Mouse (Mus musculus) stomach, embryonic 16.5 days (tissue): ENCODE results near the gene Chrna5. TPM values are rescaled to one million over a fixed set of nuclear protein-coding genes. Genes with fewer than 3 reads are reported as not detected.

Experiments used
- ATAC-seq: fragments of 200-750 bp; cut with Nextera tagmentation; 2 replicates; pipeline ENCODE4 v1.8.0; 2017; ENCODE audit warnings: moderate number of reproducible peaks, moderate TSS enrichment; ENCODE audit not compliant: insufficient read depth, low FRiP score
- H3K27ac ChIP-seq: fragments of 300-500 bp; sonication (generic); 2 replicates; pipeline ENCODE4 v1.5.1; 2014; ENCODE audit warnings: low read length
- H3K27me3 ChIP-seq: fragments of 300-500 bp; sonication (generic); 2 replicates; pipeline ENCODE4 v1.6.1; 2014; ENCODE audit warnings: low read length, control low read depth, mixed read lengths; ENCODE audit not compliant: control insufficient read depth, insufficient read depth
- H3K36me3 ChIP-seq: fragments of 300-500 bp; sonication (generic); 2 replicates; pipeline ENCODE4 v1.6.1; 2014; ENCODE audit warnings: low read length; ENCODE audit not compliant: control insufficient read depth, insufficient read depth
- H3K4me1 ChIP-seq: fragments of 300-500 bp; sonication (generic); 2 replicates; pipeline ENCODE4 v1.6.1; 2014; ENCODE audit warnings: low read length, control low read depth, mixed read lengths; ENCODE audit not compliant: control insufficient read depth, insufficient read depth
- H3K4me2 ChIP-seq: fragments of 300-500 bp; sonication (generic); 2 replicates; pipeline ENCODE4 v1.6.1; 2014; ENCODE audit warnings: low read depth, low read length, mixed read lengths
- H3K4me3 ChIP-seq: fragments of 300-500 bp; sonication (generic); replicated peaks from 2 replicates; pipeline ENCODE4 v1.5.1; 2014; ENCODE audit warnings: mild to moderate bottlenecking, low read length
- H3K9ac ChIP-seq: fragments of 300-500 bp; sonication (generic); 2 replicates; pipeline ENCODE4 v1.6.1; 2014; ENCODE audit warnings: low read length
- H3K9me3 ChIP-seq: fragments of 300-500 bp; sonication (generic); replicated peaks from 2 replicates; pipeline ENCODE4 v1.6.1; 2016; ENCODE audit warnings: low read length, control low read depth; ENCODE audit not compliant: control insufficient read depth
- WGBS: fragments of 180-500 bp; shearing (Covaris S2); extraction: QIAGEN DNeasy Blood & Tissue Kit; methylation state at CpG from one replicate; pipeline ENCODE4 v1.1.7; 2014; 5-methylcytosine and 5-hydroxymethylcytosine counted together
- polyA plus RNA-seq: library from polyadenylated mRNA; unstranded; fragments of >200 nt; fragmentation: Nextera tagmentation; extraction: Ambion mirVana; gene quantifications from 2 replicates; pipeline ENCODE4 v1.2.1, GENCODE M21; 2015

Gene Chrna5
- polyA plus RNA-seq, 1 experiment from 2014 or later = 0.44 TPM

GRCm38 (mm10) chr9:54961059-54961458, 19.6 kb upstream of the Chrna5 start:
- no peak overlapping the region for H3K9ac ChIP-seq
- peaks cover 17% of the 10 kb centered on the region for H3K36me3 ChIP-seq
- 91% methylated on average over 4 of the region's 4 CpGs for WGBS
- no peak overlapping the region for H3K4me2 ChIP-seq
- ATAC-seq = no peak
- H3K27ac ChIP-seq = no peak overlapping the region
- no peaks in the 10 kb centered on the region for H3K27me3 ChIP-seq
- H3K4me1 ChIP-seq = no peaks in the 10 kb centered on the region
- no peaks in the 10 kb centered on the region for H3K9me3 ChIP-seq
- no peak overlapping the region for H3K4me3 ChIP-seq

GRCm38 (mm10) chr9:54963669-54964068, 17.0 kb upstream of the Chrna5 start:
- no peaks in the 10 kb centered on the region for H3K4me1 ChIP-seq
- no peaks in the 10 kb centered on the region for H3K27me3 ChIP-seq
- H3K9me3 ChIP-seq = no peaks in the 10 kb centered on the region
- H3K36me3 ChIP-seq = peaks cover 2% of the 10 kb centered on the region; the same call in 1 of the 2 replicates
- H3K4me2 ChIP-seq = no peak overlapping the region
- no peak overlapping the region for H3K27ac ChIP-seq
- H3K9ac ChIP-seq = no peak overlapping the region
- H3K4me3 ChIP-seq = no peak overlapping the region
- ATAC-seq = no peak

- H3K27me3 ChIP-seq = no peaks in the 10 kb centered on the region
- WGBS = 51% methylated on average over 8 of the region's 8 CpGs
- no peak for ATAC-seq
Observed at GRCm38 (mm10) chr9:54969972-54970637, 10.6 kb upstream of the Chrna5 start.

GRCm38 (mm10) chr9:54981291-54982191, 861 bp downstream of the Chrna5 start:
- H3K27me3 ChIP-seq = peaks cover 30% of the 10 kb centered on the region
- H3K9me3 ChIP-seq = no peaks in the 10 kb centered on the region
- 0 out of 2 replicates have a peak, but pooled peaks cover 4% of the 10 kb centered on the region for H3K4me1 ChIP-seq
- no peaks in the 10 kb centered on the region for H3K36me3 ChIP-seq
- no peak overlapping the region for H3K27ac ChIP-seq
- H3K4me3 ChIP-seq = peak overlapping the region; percentile 68
- ATAC-seq = peak; percentile 60; the same call in 1 of the 2 replicates
- peak overlapping the region; percentile 98 for H3K4me2 ChIP-seq
- peak overlapping the region; percentile 67 for H3K9ac ChIP-seq
- under 1% methylated on average over 84 of the region's 85 CpGs for WGBS

More at GRCm38 (mm10) chr9:54969972-54970637, 10.6 kb upstream of the Chrna5 start:
- H3K9me3 ChIP-seq = no peaks in the 10 kb centered on the region
- H3K4me1 ChIP-seq = no peaks in the 10 kb centered on the region
- H3K36me3 ChIP-seq = no peaks in the 10 kb centered on the region
- no peak overlapping the region for H3K9ac ChIP-seq
- H3K4me2 ChIP-seq = no peak overlapping the region
- H3K27ac ChIP-seq = no peak overlapping the region
- H3K4me3 ChIP-seq = no peak overlapping the region

GRCm38 (mm10) chr9:54982401-54982800, 1.7 kb downstream of the Chrna5 start:
- ATAC-seq = no peak
- Histone ChIP-seq H3K9ac (no peak overlapping the region), H3K9me3 (no peaks in the 10 kb centered on the region), H3K4me1 (0 out of 2 replicates have a peak, but pooled peaks cover 4% of the 10 kb centered on the region), H3K27ac (no peak overlapping the region), H3K4me2 (peak overlapping the region; percentile 98), H3K36me3 (no peaks in the 10 kb centered on the region), H3K4me3 (peak overlapping the region; percentile 68), H3K27me3 (peaks cover 30% of the 10 kb centered on the region)
- WGBS = 7% methylated on average over 7 of the region's 7 CpGs

DNA sequence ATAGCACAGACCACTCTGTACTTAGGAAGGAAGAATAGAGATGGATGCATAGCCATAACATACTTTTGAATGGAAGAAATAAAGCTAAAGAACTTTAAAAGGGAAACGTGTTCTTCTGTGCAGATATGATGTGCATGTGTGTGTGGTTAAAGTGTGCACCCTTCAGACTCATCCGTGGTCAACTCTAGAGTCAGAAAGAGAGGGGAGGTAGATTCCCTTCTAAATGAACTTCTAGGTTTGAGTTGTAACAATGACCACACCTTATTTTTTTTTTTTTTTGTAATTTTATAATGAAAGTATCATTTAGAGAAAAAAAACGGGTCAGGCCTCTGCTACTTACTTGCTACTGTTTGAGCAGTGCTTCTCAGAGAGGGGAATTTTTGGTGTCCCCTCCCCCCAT, 9.7 kb downstream of the Chrna5 start:
- no peaks in the 10 kb centered on the region for H3K36me3 ChIP-seq
- H3K27ac ChIP-seq = no peak overlapping the region
- 75% methylated on average over 3 of the region's 3 CpGs for WGBS
- no peak overlapping the region for H3K4me3 ChIP-seq
- H3K4me2 ChIP-seq = no peak overlapping the region
- no peaks in the 10 kb centered on the region for H3K27me3 ChIP-seq
- no peak overlapping the region for H3K9ac ChIP-seq
- ATAC-seq = no peak
- H3K9me3 ChIP-seq = no peaks in the 10 kb centered on the region
- no peaks in the 10 kb centered on the region for H3K4me1 ChIP-seq

DNA sequence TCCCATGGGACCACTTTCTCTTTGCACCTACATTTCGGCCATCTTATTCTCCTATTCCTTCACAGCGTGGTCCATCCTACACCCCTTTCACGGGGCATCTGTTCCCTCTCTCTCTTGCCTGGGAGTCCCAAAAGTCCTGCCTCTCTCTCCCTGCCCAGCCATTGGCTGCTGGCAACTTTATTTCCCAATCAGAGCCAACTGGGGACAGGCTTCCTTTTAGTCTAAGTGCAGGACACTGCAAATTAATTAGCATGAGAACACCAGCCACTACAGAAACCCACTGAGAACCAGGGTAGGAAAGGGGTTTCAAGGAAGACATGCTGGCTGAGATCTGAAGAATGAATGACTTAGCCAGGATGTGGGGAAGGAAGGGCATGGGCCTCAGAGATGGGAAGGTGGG, 13.7 kb downstream of the Chrna5 start:
- 57% methylated on average over 3 of the region's 3 CpGs for WGBS
- H3K4me3 ChIP-seq = no peak overlapping the region
- no peaks in the 10 kb centered on the region for H3K4me1 ChIP-seq
- no peaks in the 10 kb centered on the region for H3K9me3 ChIP-seq
- H3K27ac ChIP-seq = no peak overlapping the region
- ATAC-seq = no peak
- no peak overlapping the region for H3K4me2 ChIP-seq
- H3K36me3 ChIP-seq = no peaks in the 10 kb centered on the region
- H3K27me3 ChIP-seq = no peaks in the 10 kb centered on the region
- no peak overlapping the region for H3K9ac ChIP-seq

- ATAC-seq = no peak
- H3K9ac ChIP-seq = no peak overlapping the region
- no peaks in the 10 kb centered on the region for H3K36me3 ChIP-seq
- no peaks in the 10 kb centered on the region for H3K9me3 ChIP-seq
- no peak overlapping the region for H3K4me2 ChIP-seq
- WGBS = 74% methylated on average over 3 of the region's 3 CpGs
- H3K27ac ChIP-seq = no peak overlapping the region
- H3K4me1 ChIP-seq = no peaks in the 10 kb centered on the region
- no peaks in the 10 kb centered on the region for H3K27me3 ChIP-seq
- H3K4me3 ChIP-seq = no peak overlapping the region
Observed at GRCm38 (mm10) chr9:54995645-54996044, 15.0 kb downstream of the Chrna5 start.

- H3K4me2 ChIP-seq = no peak overlapping the region
- 57% methylated on average over 4 of the region's 4 CpGs for WGBS
- no peaks in the 10 kb centered on the region for H3K4me1 ChIP-seq
- H3K36me3 ChIP-seq = no peaks in the 10 kb centered on the region
- no peak overlapping the region for H3K9ac ChIP-seq
- H3K4me3 ChIP-seq = no peak overlapping the region
- H3K9me3 ChIP-seq = no peaks in the 10 kb centered on the region
- no peak for ATAC-seq
- no peak overlapping the region for H3K27ac ChIP-seq
- no peaks in the 10 kb centered on the region for H3K27me3 ChIP-seq
Observed at GRCm38 (mm10) chr9:55003609-55004008, 22.9 kb downstream of the Chrna5 start.
